ENCODE assay signal across 18 mouse cellular contexts in genomic region chr2:32503588-32503987, GRCm38 (mm10). TPM values are rescaled to one million over a fixed set of nuclear protein-coding genes. Genes with fewer than 3 reads are reported as not detected.
DNase-seq lines count a peak whose midpoint lies in the region; ATAC-seq and TF ChIP-seq lines count a peak whose summit lies in the region.
"Had no signal": no experiment of that assay in that cellular context is flagged by ENCODE, and none has a peak within 500 bp of the region (broad histone marks: within the 10 kb centered on the region; RNA-seq: fewer than 3 reads in every experiment).

No protein-coding gene starts in this region.

- no peaks in the 10 kb centered on the region for H3K36me3 ChIP-seq in forebrain, embryonic 10.5 days (replicated peaks)
- H3K36me3 ChIP-seq in forebrain, postnatal 0 days (ENCODE audit: insufficient read depth) = no peaks in the 10 kb centered on the region
- H3K36me3 ChIP-seq in lung, embryonic 16.5 days (ENCODE audit: control insufficient read depth, insufficient read depth, low read length) = no peaks in the 10 kb centered on the region
- no peaks in the 10 kb centered on the region for H3K36me3 ChIP-seq in limb, embryonic 11.5 days (ENCODE audit: control insufficient read depth, insufficient read depth, low read length)
- no peaks in the 10 kb centered on the region for H3K36me3 ChIP-seq in stomach, postnatal 0 days (ENCODE audit: control insufficient read depth, insufficient read depth, low read length)

- H3K4me3 ChIP-seq in forebrain, embryonic 10.5 days = no peak overlapping the region
- no peak overlapping the region for H3K4me3 ChIP-seq in forebrain, postnatal 0 days (ENCODE audit: low read depth, low read length)
- H3K4me3 ChIP-seq in lung, embryonic 16.5 days (ENCODE audit: low read length) = no peak overlapping the region
- no peak overlapping the region for H3K4me3 ChIP-seq in limb, embryonic 11.5 days (ENCODE audit: low read depth, low read length)
- H3K4me3 ChIP-seq in stomach, postnatal 0 days (ENCODE audit: low read depth, low read length) = no peak overlapping the region
- H3K4me3 ChIP-seq: erythroblast, embryonic 14.5 days had no signal

- no peak overlapping the region for H3K4me2 ChIP-seq in forebrain, postnatal 0 days (ENCODE audit: low read depth)
- H3K4me2 ChIP-seq in lung, embryonic 16.5 days (ENCODE audit: low read depth, low read length) = no peak overlapping the region
- H3K4me2 ChIP-seq in limb, embryonic 11.5 days (ENCODE audit: low read depth, severe bottlenecking) = no peak overlapping the region
- no peak overlapping the region for H3K4me2 ChIP-seq in stomach, postnatal 0 days (replicated peaks; ENCODE audit: low read depth)

- peaks cover 17% of the 10 kb centered on the region for H3K4me1 ChIP-seq in forebrain, embryonic 10.5 days
- H3K4me1 ChIP-seq in forebrain, postnatal 0 days (ENCODE audit: insufficient read depth) = no peaks in the 10 kb centered on the region
- peaks cover 17% of the 10 kb centered on the region for H3K4me1 ChIP-seq in lung, embryonic 16.5 days (replicated peaks; ENCODE audit: control insufficient read depth, insufficient read depth, low read length)
- H3K4me1 ChIP-seq in limb, embryonic 11.5 days (ENCODE audit: control insufficient read depth, insufficient read depth, low read length) = no peaks in the 10 kb centered on the region
- peaks cover 5% of the 10 kb centered on the region; the same call in 1 of the 2 replicates for H3K4me1 ChIP-seq in stomach, postnatal 0 days (replicated peaks; ENCODE audit: control insufficient read depth, insufficient read depth)

- ATAC-seq in forebrain, postnatal 0 days = no peak
- no peak for ATAC-seq in lung, embryonic 16.5 days (ENCODE audit: low read depth)
- no peak for ATAC-seq in limb, embryonic 11.5 days (ENCODE audit: insufficient number of reproducible peaks, low FRiP score, low TSS enrichment, low read depth)
- ATAC-seq in stomach, postnatal 0 days (ENCODE audit: low FRiP score, low TSS enrichment) = no peak
- ATAC-seq: hindbrain, embryonic 16.5 days had no signal

- no peak for TF ChIP-seq EP300 in stomach, postnatal 0 days (optimal IDR thresholded peaks at IDR 0.05)

- no peak overlapping the region for H3K9ac ChIP-seq in forebrain, postnatal 0 days
- no peak overlapping the region for H3K9ac ChIP-seq in lung, embryonic 16.5 days (ENCODE audit: low read length)
- H3K9ac ChIP-seq in limb, embryonic 11.5 days (ENCODE audit: low read length) = no peak overlapping the region
- 0 out of 2 replicates have a peak overlapping the region, but pooled peaks have one; percentile 13 for H3K9ac ChIP-seq in stomach, postnatal 0 days (ENCODE audit: low read length)

- peak overlapping the region; percentile 58; the same call in 1 of the 2 replicates for H3K27ac ChIP-seq in forebrain, embryonic 10.5 days
- H3K27ac ChIP-seq in forebrain, postnatal 0 days (ENCODE audit: low read depth, low read length) = no peak overlapping the region
- peak overlapping the region; percentile 59 for H3K27ac ChIP-seq in lung, embryonic 16.5 days (ENCODE audit: low read length)
- peak overlapping the region; percentile 40; the same call in 1 of the 2 replicates for H3K27ac ChIP-seq in limb, embryonic 11.5 days (replicated peaks; ENCODE audit: low read depth, low read length)
- H3K27ac ChIP-seq in stomach, postnatal 0 days (replicated peaks) = peak overlapping the region; percentile 90

- no peak for TF ChIP-seq CTCF in forebrain, postnatal 0 days (IDR thresholded peaks at IDR 0.05; ENCODE audit: low read depth)
- no peak for TF ChIP-seq CTCF in stomach, postnatal 0 days (IDR thresholded peaks at IDR 0.05; ENCODE audit: low read depth)

- peaks cover 5% of the 10 kb centered on the region for H3K9me3 ChIP-seq in forebrain, embryonic 10.5 days
- 0 out of 2 replicates have a peak, but pooled peaks cover 4% of the 10 kb centered on the region for H3K9me3 ChIP-seq in forebrain, postnatal 0 days (ENCODE audit: low read length)
- H3K9me3 ChIP-seq in lung, embryonic 16.5 days (ENCODE audit: control insufficient read depth, low read length) = peaks cover 3% of the 10 kb centered on the region; the same call in 1 of the 2 replicates
- no peaks in the 10 kb centered on the region for H3K9me3 ChIP-seq in limb, embryonic 11.5 days (ENCODE audit: control insufficient read depth, low read length)
- H3K9me3 ChIP-seq in stomach, postnatal 0 days (ENCODE audit: control insufficient read depth, low read length) = no peaks in the 10 kb centered on the region

- WGBS in forebrain, embryonic 10.5 days = 62% methylated on average over 3 of the region's 3 CpGs
- WGBS in forebrain, postnatal 0 days = 73% methylated on average over 3 of the region's 3 CpGs
- WGBS in lung, embryonic 16.5 days = 26% methylated on average over 3 of the region's 3 CpGs
- WGBS in limb, embryonic 11.5 days = 43% methylated on average over 3 of the region's 3 CpGs
- WGBS in stomach, postnatal 0 days = 31% methylated on average over 3 of the region's 3 CpGs

- DNase-seq in forebrain, embryonic 10.5 days (ENCODE audit: extremely low spot score, low spot score) = no peak
- DNase-seq in forebrain, postnatal 0 days = no peak
- no peak for DNase-seq in lung, postnatal 4 days
- no peak for DNase-seq in limb, embryonic 11.5 days (ENCODE audit: low spot score)
- DNase-seq in stomach, postnatal 0 days (ENCODE audit: low spot score) = no peak
- DNase-seq in frontal cortex, postnatal 14 days (ENCODE audit: low spot score in 2 of 2) = no peak
- DNase-seq in spleen, postnatal 14 days (ENCODE audit: low spot score in 2 of 2) = no peak
- DNase-seq: adrenal gland, adult 8-10 months; B cell, adult 2 months; cerebellum, adult 8-10 months; embryo, embryonic 11 days; gastrocnemius, postnatal 25 days; heart, postnatal 14 days; kidney, postnatal 4 days; lung, adult 2 months had no signal

- H3K27me3 ChIP-seq in forebrain, embryonic 10.5 days (ENCODE audit: poor library complexity, severe bottlenecking) = no peaks in the 10 kb centered on the region
- H3K27me3 ChIP-seq in forebrain, postnatal 0 days (ENCODE audit: insufficient read depth, low read length) = no peaks in the 10 kb centered on the region
- no peaks in the 10 kb centered on the region for H3K27me3 ChIP-seq in lung, embryonic 16.5 days (ENCODE audit: control insufficient read depth, insufficient read depth, low read depth, low read length)
- H3K27me3 ChIP-seq in limb, embryonic 11.5 days (ENCODE audit: control insufficient read depth, insufficient read depth, low read length) = no peaks in the 10 kb centered on the region
- H3K27me3 ChIP-seq in stomach, postnatal 0 days (ENCODE audit: control insufficient read depth, insufficient read depth, low read length) = no peaks in the 10 kb centered on the region

RNA-seq across cellular contexts. Expression of gene Fam102a, which starts 31.5 kb away (rescaled TPM):
- 7.3 and 7.8 TPM in 2 replicates for polyA plus RNA-seq in forebrain, embryonic 10.5 days (2016; fragmentation: Nextera tagmentation; extraction: Ambion mirVana)
- 17.6 and 19.7 TPM in 2 replicates for total RNA-seq in forebrain, postnatal 0 days (2014; rRNA removed)
- polyA plus RNA-seq in forebrain, postnatal 0 days (2015; fragmentation: Nextera tagmentation; extraction: Ambion mirVana) = 7.2 and 7.5 TPM in 2 replicates
- 11.9 and 12.7 TPM in 2 replicates for polyA plus RNA-seq in lung, embryonic 16.5 days (2015; fragmentation: Nextera tagmentation; extraction: Ambion mirVana)
- 9.8 and 12.4 TPM in 2 replicates for polyA plus RNA-seq in limb, embryonic 11.5 days (2014; fragmentation: Nextera tagmentation; extraction: Ambion mirVana)
- 16.6 and 20.2 TPM in 2 replicates for polyA plus RNA-seq in stomach, postnatal 0 days (2015; fragmentation: Nextera tagmentation; extraction: Ambion mirVana)

RNA-seq across cellular contexts. Expression of gene Slc25a25, which starts 52.3 kb away (rescaled TPM):
- 25.0 and 26.3 TPM in 2 replicates for polyA plus RNA-seq in forebrain, embryonic 10.5 days (2016; fragmentation: Nextera tagmentation; extraction: Ambion mirVana)
- 55.4 and 62.5 TPM in 2 replicates for total RNA-seq in forebrain, postnatal 0 days (2014; rRNA removed)
- 38.3 and 40.9 TPM in 2 replicates for polyA plus RNA-seq in forebrain, postnatal 0 days (2015; fragmentation: Nextera tagmentation; extraction: Ambion mirVana)
- polyA plus RNA-seq in lung, embryonic 16.5 days (2015; fragmentation: Nextera tagmentation; extraction: Ambion mirVana) = 16.0 and 17.5 TPM in 2 replicates
- 19.2 and 21.9 TPM in 2 replicates for polyA plus RNA-seq in limb, embryonic 11.5 days (2014; fragmentation: Nextera tagmentation; extraction: Ambion mirVana)
- polyA plus RNA-seq in stomach, postnatal 0 days (2015; fragmentation: Nextera tagmentation; extraction: Ambion mirVana) = 11.1 and 11.5 TPM in 2 replicates

RNA-seq across cellular contexts. Expression of gene Naif1, which starts 53.3 kb away (rescaled TPM):
- polyA plus RNA-seq in forebrain, embryonic 10.5 days (2016; fragmentation: Nextera tagmentation; extraction: Ambion mirVana) = 6.6 and 6.7 TPM in 2 replicates
- total RNA-seq in forebrain, postnatal 0 days (2014; rRNA removed) = 3.8 and 4.5 TPM in 2 replicates
- polyA plus RNA-seq in forebrain, postnatal 0 days (2015; fragmentation: Nextera tagmentation; extraction: Ambion mirVana) = 2.4 and 3.9 TPM in 2 replicates
- 6.5 and 6.8 TPM in 2 replicates for polyA plus RNA-seq in lung, embryonic 16.5 days (2015; fragmentation: Nextera tagmentation; extraction: Ambion mirVana)
- polyA plus RNA-seq in limb, embryonic 11.5 days (2014; fragmentation: Nextera tagmentation; extraction: Ambion mirVana) = 5.6 and 6.9 TPM in 2 replicates
- 2.5 and 2.6 TPM in 2 replicates for polyA plus RNA-seq in stomach, postnatal 0 days (2015; fragmentation: Nextera tagmentation; extraction: Ambion mirVana)
